Mouse (Mus musculus): ENCODE measurements around the gene Magi3.

Magi3 gene

DNA sequence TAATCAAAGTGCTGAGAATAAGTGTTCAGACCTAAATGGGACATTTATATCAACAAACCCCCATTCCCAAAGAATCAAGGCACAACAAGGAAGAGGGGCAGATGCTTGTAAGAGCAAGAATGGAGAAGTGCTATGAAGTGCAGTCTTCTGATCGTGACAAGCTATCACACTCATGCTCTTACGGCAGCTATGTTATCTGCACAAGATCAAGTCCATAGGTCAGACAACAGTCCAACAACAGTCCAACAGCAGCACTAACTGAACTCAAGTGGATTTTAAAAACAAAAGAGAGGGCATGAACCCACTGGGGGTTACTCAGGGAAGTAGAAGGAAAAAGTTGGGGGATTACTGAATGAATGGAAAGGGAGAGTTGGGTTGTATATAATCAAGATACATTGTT lies 30.4 kb downstream of the Magi3 start:
- DNase-seq (ENCODE audit: low spot score), result no peak

DNA sequence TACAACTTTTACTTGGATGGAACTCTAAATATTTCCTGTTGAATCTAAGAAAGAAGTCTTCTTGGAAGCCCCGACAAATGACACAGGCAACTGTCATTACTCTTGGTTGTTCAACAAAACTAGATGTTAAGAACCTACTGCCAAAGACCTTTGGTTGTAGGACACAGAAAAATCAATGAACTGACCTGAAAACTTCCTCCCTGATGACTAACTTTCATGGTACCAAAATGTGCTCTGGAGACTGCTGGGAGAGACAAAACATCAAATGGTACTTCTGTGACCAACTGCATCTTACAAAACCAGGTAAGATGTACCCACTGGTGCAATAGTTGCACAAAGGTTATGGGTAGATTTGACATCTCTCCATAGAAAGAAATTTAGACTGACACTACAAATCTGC lies 30.9 kb downstream of the Magi3 start:
- no peak for DNase-seq (ENCODE audit: low spot score)

DNA sequence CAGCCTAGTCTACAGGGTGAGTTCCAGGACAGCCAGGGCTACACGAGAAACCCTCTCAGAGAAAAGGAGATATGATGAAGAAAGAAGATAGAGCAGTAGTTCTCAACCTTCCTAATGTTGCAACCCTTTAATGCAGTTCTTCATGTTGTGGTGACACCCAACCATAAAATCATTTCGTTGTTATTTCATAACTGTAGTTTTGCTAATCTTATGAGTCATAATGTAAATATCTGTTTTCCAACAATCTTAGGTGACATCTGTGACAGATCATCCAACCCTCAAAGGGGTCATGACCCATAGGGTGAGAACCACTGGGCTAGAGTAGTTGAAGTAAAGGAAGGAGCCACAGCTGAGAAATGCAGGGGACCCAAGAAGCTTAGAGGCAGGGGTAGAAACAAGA lies 35.9 kb downstream of the Magi3 start:
- no peak for DNase-seq (ENCODE audit: low spot score)

DNA sequence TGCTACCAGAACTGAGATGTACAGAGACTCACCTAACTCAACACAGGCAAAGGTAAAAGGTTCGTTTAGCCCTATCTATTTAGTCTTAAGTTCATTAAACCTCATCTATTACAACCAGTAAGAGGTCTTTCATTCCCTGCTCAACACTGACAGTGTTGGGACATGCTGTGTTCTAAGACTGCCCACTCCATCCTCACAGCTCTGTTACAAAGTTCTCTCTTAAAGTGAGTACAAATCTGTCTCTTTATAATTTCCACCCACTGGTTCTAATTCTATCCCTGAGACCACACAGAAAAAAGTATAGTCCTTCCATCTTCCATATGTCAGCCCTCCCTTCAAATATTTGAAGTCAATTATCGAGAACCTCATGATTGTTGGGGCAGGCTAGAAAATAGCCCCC lies 36.5 kb downstream of the Magi3 start:
- no peak for DNase-seq (ENCODE audit: low spot score)

DNA sequence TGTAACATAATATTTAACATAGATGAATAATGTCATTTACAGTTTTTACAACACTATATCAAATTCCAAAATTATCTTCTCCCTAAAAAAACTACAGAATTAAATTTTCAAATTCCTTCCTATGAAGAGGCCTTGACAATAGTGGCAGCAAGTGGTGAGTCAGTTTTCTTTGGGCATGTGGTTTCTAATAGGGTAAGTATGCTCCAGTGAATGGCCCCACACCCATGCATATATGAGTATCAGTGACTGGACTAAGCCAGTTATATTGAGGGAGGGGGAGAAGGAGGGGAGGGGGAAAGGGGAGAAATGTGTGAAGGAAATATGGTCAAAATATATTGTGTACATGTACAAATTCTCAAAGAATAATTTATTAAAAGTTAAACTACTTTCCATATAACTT lies 37.5 kb downstream of the Magi3 start:
- DNase-seq (ENCODE audit: low spot score), result no peak

DNA sequence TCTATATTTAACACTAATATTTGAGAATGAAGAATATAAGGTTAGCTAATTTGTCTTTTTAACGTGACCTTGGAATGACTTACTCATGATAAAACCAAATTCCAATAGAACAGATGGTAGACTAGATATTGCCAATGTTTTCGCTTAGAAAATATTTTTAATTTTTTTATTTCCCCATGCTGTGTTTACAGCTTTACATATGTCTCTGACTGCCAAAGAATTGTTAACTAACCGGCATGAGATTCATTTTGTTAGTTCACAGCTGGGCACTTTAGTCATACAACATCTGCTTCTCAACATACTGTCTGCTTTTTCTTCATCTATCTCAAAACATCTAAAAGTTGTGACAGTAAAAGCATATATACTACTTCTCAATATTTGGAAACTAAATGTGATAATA lies 58.8 kb downstream of the Magi3 start:
- no peak for DNase-seq (ENCODE audit: low spot score)

DNA sequence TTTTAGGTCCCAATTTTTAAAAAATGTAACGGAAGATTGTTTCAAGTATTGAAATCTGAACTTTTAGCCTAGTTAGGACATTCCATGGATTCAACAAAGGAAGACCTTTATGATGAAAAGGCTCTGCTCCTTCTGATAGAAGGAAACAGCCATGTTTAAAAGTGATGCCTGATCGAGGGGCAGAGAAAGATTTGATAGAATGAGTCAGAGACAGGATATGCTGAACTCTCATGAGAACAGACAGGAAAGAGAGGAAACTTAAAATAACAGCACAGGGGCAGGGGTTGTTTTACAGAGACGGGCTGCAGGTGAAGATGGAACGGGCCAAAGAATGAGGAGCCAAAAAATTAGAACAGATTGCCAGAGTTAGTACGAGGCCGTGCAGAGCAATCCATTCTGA lies 59.6 kb downstream of the Magi3 start:
- DNase-seq (ENCODE audit: low spot score), result no peak

DNA sequence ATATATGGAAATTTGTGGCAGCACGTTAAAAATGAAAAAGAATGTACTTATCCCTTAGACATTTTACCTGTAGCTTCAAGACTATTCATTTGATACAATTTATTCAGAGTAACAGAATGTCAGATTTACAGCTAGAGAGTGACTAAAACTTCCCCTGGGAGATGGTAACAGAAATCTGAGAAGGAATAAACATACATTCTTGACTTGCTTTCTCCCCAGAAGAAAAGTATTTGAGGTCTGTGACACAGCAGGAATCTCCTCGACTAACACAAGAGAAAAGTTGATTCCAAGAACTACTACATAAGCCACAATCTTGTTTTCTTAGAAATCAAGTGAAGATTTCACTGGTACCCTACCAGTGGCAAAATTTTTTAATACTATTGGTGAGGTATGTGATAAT lies 70.0 kb downstream of the Magi3 start:
- no peak for DNase-seq (ENCODE audit: low spot score)

DNA sequence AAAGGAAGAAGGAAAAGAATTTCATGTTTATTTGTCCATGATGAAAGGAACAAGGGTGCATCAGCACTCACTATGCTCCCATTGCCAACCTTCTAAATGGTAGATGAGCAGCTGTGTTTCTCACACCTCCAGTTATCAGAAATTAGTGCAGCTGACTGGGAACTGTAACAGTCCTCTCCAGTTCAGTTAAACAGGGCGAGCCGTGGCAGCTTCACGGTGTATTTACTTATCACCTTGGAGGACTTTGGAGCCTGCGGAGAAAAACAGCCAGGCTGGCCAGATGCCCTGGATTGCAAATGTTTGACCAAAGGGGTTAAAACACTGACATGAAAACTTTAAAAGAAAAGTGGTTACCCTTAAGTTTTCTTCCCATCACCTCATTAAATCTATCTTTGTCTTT lies 77.8 kb downstream of the Magi3 start:
- no peak for DNase-seq (ENCODE audit: low spot score)

DNA sequence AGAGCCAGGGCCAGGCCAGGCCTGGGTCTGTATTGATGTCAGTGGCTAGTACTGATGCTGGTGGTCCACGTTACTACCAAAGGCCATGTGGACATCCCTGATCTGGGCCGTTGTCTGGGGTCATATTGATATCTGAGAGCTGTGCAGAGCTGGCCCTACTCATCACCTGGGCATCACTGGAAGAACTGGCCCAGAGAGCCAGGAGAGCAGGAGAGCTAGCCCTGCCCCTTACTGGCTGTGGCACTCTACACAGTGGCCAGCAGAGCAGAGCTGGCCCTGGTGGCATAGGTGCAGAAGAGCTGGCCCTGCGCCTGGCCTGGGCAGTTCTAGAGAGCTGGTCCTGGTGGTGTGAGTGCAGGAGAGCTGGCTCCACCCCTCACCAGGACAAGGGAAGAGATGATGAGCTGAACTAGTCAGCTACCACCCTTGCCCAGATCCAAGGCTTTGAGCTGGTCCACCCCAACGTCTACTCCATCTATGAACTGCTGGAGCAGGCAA lies 81.2 kb downstream of the Magi3 start:
- no peak for DNase-seq (ENCODE audit: low spot score)

DNA sequence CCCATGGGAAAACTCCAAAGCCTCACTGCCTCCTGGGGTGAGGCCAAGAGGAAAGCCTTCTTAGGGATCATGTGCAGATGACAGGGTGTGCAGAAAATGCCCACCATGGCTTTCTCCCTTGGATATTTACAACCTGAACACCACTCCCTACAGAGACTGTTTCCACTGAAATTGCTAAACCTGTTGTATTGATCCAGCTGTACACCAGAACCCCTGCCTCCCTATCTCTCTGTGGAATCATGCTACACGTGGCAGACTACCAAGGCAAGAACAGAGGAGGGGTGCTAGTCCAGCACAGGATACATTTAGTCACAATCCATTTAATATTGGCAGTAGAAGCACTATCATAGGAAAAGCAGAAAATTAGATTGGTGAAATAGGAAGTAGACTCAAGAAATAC lies 94.5 kb downstream of the Magi3 start:
- DNase-seq (ENCODE audit: low spot score), result no peak

DNA sequence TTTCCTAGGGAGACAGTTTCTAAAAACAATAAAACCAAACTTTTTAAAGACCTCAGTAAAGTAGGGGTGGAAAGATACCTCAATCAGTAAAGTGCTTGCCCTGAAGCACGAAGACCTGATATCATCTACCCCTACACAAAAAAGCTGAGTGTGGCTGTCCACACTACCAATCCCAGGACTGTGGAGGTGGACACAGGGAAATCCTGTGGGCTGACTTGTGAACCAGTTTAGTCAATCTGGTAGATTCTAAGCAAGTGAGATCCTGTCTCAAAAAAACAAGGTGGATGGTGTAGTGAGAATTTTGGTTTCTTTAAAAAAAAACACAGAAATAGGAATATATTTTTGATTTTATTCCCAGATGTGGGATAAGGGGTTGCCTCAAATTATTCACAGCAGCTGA lies 96.3 kb downstream of the Magi3 start:
- DNase-seq (ENCODE audit: low spot score), result no peak

DNA sequence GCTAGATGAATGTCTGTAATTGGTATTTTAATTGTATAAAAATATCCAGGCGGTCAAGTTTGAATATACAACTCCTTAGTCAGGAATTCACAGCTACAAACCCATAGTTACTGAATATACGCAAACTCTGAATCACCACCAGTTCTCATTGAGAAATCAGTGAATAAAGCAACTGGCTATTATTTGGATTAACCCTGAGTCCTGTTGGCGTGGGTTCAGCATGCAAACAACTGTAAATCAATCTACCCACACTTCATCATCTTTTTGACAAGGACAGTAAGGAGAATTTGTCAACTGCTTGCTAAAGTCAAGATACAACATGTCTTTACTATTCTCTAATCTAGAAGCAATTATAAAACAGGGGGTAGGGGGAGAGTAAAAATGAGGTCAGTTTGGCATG lies 110.7 kb downstream of the Magi3 start:
- DNase-seq (ENCODE audit: low spot score), result no peak

DNA sequence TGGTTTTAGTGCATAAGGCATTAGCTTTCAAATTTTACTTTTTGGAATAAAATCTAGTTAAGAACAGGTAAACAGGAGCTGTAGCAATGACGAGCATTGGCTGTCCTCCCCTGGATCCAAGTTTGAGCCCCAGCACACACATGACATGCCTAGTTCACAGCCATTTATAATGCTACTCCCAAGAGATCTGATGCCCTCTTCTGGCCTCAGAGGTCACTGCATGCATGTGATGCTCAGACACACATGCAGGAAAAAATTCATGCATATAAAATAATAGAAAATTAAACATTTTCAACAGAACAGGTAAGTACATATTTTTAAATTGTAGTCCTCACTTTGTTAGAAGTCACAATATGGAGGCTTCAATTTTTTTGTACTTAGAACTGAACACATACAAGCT lies 115.2 kb downstream of the Magi3 start:
- DNase-seq (ENCODE audit: low spot score), result no peak

DNA sequence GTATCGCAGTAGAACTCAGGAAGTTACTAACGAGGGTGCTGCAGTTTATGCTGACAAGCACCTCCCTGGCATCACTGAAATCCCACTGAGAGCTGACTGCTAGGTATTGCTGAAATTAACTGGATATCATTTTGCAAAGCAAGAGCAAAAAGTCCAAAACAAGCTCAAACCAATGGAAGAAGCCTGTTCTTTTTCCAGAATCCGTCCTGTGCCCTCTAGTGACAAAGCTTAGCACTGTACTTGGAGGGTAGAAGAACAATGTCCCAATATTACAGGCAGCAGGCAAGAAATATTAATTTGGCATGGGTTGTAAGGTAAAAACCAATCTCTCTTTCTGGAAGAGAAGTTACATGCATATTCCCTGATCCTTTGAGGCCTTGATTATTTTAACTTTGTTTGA lies 118.5 kb downstream of the Magi3 start:
- no peak for DNase-seq (ENCODE audit: low spot score)

DNA sequence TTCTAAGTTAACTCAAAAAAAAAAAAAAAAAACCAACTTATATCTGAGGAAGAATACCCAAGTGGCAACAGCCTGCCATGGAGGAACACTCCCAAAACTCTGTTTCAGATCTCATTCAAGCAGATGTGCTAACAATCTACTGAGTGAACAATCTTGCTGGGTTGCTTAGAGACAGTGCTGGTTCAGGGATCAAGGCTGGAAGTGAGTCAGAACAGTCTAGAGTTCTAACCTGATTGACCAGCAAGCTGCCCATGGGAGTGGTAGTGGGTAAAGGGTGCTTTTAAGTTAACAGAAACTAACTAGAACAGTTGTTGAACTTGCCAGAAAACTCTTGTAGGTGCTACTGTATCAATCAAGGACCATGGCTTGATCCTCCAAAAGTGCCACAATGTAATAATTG lies 118.9 kb downstream of the Magi3 start:
- DNase-seq (ENCODE audit: low spot score), result no peak

DNA sequence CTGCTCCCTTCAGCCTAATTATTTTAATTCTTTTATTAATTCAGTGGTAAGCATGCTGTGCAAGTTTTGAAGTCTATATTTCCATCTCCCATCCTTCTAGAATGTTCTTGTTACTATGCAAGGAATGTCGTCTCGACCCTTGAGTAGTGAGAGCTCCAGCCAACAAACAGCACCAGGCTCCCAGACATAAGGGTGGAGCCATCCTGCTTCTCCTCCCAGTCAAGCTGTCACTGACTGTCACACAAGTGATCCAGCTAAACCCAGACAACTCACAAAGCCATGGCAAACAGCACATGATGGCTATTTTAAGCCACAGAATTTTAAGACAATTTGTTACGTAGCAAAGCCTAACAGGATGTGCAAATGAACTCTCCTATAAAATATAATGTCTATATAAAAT lies 124.2 kb downstream of the Magi3 start:
- DNase-seq (ENCODE audit: low spot score), result no peak

DNA sequence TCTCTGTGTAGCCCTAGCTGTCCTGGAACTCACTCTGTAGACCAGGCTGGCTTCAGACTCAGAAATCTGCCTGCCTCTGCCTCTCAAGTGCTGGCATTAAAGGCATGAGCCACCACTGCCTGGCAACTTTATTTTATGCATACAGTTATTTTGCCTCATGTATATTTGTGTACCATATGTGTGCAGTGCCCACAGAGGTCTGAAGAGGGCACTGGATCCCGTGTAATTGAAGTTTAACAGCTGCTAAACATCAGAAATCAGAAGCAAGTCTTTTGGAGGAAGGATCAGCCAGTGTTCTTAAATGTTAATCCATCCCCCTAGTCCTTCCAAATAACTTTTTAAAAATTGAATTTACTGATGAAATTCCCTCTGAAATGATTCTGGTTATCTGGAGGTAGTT lies 125.5 kb downstream of the Magi3 start:
- DNase-seq (ENCODE audit: low spot score), result no peak

DNA sequence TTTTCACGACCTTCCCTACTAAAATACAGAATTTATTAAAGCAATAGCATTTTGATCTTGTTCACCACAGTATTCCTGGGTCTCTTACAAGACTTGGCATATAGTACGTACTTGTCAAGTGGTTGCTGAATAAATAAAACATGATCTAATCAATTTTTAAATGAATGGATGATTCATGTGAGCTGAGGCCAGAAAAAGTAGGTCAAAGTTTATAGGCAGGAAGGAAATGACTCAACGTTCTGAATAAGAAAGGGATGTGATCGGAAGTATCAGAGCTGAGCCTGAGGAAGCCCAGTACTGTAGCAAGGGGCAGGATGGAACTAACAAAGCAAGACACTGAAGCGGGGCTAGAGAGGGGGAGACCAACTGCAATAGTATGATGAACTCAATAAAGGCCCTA lies 127.4 kb downstream of the Magi3 start:
- DNase-seq (ENCODE audit: low spot score), result no peak

DNA sequence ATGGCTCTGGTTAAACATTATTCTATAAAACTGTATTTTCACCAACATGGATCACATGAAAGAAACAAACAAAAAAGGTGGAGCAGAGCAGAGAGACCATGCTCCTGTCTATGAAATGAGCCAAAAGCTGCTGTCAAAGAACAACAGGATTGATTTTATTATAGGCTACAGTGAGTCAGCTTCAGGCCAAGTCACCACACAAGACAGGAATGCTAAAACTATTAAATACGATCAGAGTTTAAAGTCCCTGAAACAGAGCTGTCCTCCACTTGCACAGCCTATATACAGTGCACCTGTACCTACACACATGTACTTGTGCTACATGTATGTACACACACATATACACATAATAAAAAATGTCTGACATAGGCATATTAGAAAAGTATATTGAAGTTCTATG lies 138.1 kb downstream of the Magi3 start:
- DNase-seq (ENCODE audit: low spot score), result no peak

DNA sequence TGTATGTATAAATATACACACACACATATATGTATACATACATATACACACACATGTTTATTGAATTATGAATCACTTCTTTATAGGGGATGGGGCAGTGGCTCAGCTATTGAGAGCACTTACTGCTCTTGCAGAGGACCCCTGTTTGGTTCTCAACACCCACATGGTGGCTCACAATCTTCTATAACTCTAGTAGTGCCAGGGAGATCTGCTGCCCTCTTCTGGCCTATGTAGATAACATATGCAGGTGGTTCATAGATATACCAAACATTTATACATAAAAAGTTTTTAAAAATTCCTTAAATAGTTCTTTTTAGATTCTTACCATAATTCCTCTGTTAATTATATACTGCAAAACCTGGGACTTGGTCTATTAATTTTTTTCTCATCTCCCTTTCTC lies 141.4 kb downstream of the Magi3 start:
- DNase-seq (ENCODE audit: low spot score), result no peak

DNA sequence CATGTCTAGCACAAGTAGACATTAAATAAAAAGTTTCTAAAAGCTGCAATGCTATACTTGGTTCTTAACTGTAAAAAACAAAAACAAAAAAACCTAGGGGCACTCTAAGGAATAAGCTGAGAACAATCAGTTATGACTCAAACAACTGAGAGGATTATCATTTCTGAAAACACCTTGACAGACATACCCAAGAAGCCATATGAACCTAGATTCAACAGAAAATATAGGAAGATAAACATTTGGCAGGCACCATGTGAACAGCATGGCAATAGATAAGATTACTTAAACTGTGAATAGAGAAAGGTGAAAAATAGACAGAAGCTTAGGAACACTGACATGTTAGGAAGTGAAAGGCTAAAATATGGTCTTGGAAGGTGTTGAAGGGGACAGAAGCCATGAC lies 150.8 kb downstream of the Magi3 start:
- DNase-seq (ENCODE audit: low spot score), result no peak

DNA sequence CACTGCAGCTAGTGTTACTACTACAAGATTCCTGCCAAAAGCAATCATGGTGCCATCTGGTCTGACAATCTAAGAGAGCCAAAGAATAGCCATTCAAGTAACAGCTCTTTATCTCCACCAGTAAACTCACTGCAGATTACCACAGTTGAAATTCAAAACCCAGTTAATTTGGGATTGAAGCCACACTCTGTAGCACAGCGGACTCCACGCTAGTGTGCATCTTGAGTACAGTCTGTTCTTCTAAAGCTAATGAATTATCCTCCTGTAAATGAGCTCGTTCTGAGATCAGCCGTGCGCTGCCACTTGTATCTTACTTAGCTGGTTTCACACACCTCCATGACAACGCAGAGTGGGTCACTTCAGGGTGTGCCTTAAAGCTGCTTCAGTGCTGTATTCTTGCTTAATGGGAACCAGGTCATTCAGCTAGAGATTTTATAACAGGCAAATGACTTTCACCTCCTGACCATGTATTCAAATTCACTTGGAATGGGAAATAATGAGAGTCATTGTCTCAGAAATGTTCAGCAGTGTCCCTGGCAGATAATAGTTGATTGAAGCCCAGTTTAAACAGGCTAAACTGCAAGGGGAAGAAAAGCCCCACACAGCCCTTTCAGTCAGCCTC lies 161.1 kb downstream of the Magi3 start:
- no peak for DNase-seq (ENCODE audit: low spot score)

DNA sequence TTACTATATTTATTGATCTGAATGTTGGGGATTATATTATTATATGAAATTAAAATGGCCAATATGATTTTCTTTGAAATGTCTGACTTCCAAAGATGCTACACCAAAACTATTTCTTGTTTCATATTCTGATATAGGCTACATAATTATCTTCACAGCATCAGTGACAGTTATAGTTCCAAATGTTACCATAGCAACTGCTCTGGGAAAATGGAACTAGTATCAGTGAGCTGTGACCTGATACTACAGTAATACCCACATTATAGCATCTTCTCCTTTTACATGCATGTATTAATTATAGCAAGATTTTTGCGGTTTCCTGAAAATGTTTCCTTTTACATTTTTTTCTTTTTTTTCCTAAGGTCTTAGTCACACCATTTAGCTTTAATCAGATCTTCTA lies 187.4 kb downstream of the Magi3 start:
- no peak for DNase-seq (ENCODE audit: low spot score)

DNA sequence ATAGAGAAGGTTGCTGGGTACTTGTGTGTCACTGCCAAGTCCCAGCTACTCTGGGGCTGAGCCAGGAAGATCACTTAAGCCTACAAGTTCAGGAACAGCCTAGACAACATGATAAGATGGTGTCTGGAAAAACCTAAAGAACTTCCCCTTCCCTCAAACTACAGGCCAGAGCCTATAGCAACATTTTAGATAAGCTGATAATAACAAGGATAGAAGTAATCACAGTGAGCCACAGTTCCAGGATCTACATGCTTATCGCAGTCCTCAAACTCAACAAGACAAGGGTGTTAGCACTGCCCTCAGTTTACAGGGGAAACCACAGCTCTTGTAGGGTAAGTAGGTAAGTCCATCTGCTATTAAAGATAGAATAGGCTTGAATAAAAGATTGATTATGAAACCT lies 188.1 kb downstream of the Magi3 start:
- DNase-seq (ENCODE audit: low spot score), result no peak
